Comparison of ENCODE assay signal across 30 mouse cellular contexts in genomic region chr14:11837714-11838113, GRCm38 (mm10).
A peak's percentile ranks its signal among the peaks of the same experiment; 100 is the strongest.
DNase-seq lines count a peak whose midpoint lies in the region; ATAC-seq and TF ChIP-seq lines count a peak whose summit lies in the region.
"Had no signal": no experiment of that assay in that cellular context is flagged by ENCODE, and none has a peak within 500 bp of the region (broad histone marks: within the 10 kb centered on the region; RNA-seq: fewer than 3 reads in every experiment).

No protein-coding gene starts in this region.

- peak; percentile 80 for ATAC-seq in frontal cortex, adult (ENCODE audit: low TSS enrichment)
- ATAC-seq in heart, embryonic 12.5 days (ENCODE audit: insufficient number of reproducible peaks, low FRiP score), result no peak
- ATAC-seq: activated CD4-positive, CD25-positive, alpha-beta regulatory T cell, adult 4 months; CD4-positive, CD25-positive, alpha-beta regulatory T cell, adult 4 months; forebrain, embryonic 14.5 days; Patski had no signal

- H3K9ac ChIP-seq in heart, embryonic 12.5 days, result no peak overlapping the region
- H3K9ac ChIP-seq: embryonic facial prominence, embryonic 13.5 days; embryonic facial prominence, embryonic 15.5 days; forebrain, embryonic 12.5 days had no signal

- no peak overlapping the region for H3K27ac ChIP-seq in heart, embryonic 12.5 days (ENCODE audit: poor library complexity, severe bottlenecking)
- no peak overlapping the region for H3K27ac ChIP-seq in gastrocnemius, adult 2 months
- H3K27ac ChIP-seq: embryonic facial prominence, embryonic 13.5 days; embryonic facial prominence, embryonic 15.5 days; forebrain, embryonic 10.5 days; forebrain, embryonic 12.5 days had no signal

- no peaks in the 10 kb centered on the region for H3K27me3 ChIP-seq in heart, embryonic 12.5 days (replicated peaks)
- H3K27me3 ChIP-seq: CH12.LX; embryonic facial prominence, embryonic 13.5 days; embryonic facial prominence, embryonic 15.5 days; forebrain, embryonic 12.5 days; Patski had no signal

- no peaks in the 10 kb centered on the region for H3K36me3 ChIP-seq in heart, embryonic 12.5 days
- H3K36me3 ChIP-seq: embryonic facial prominence, embryonic 13.5 days; embryonic facial prominence, embryonic 15.5 days; forebrain, embryonic 10.5 days; forebrain, embryonic 12.5 days; G1E had no signal

- peaks cover 9% of the 10 kb centered on the region; the same call in 1 of the 2 replicates for H3K4me1 ChIP-seq in heart, embryonic 12.5 days (replicated peaks)
- H3K4me1 ChIP-seq: embryonic facial prominence, embryonic 13.5 days; embryonic facial prominence, embryonic 15.5 days; forebrain, embryonic 12.5 days had no signal

- TF ChIP-seq CTCF in gastrocnemius, adult 2 months (IDR thresholded peaks at IDR 0.05), result no peak

- no peak for DNase-seq in frontal cortex, postnatal 10 days (ENCODE audit: low spot score in 2 of 2)
- peak; percentile 21 for DNase-seq in heart, adult 11 months
- DNase-seq in retina, postnatal 1 day, result peak; percentile 18
- no peak for DNase-seq in retina, embryonic 14.5 days (ENCODE audit: low spot score)
- peak; percentile 68 for DNase-seq in brain, adult 2 months (ENCODE audit: low read depth, low spot score)
- DNase-seq in gastrocnemius, adult 2 months, result no peak
- DNase-seq: adrenal gland, adult 8-10 months; adrenal gland, postnatal 14 days; adrenal gland, postnatal 36 days; B cell, adult 2 months; cerebellum, adult 11 months; cerebellum, adult 18-20 months; cerebellum, adult 8-10 months; cerebellum, adult 9-11 months; cerebellum, postnatal 14 days; cerebellum, postnatal 36 days; embryo, embryonic 11 days had no signal

- H3K4me2 ChIP-seq in heart, embryonic 12.5 days, result no peak overlapping the region
- H3K4me2 ChIP-seq: embryonic facial prominence, embryonic 13.5 days; embryonic facial prominence, embryonic 15.5 days; forebrain, embryonic 12.5 days had no signal

- intact Hi-C loops in gastrocnemius, adult 2 months (cut with DNase I), result no loop called here

- H3K4me3 ChIP-seq in heart, embryonic 12.5 days, result no peak overlapping the region
- H3K4me3 ChIP-seq in gastrocnemius, adult 2 months, result no peak overlapping the region
- H3K4me3 ChIP-seq: embryonic facial prominence, embryonic 13.5 days; embryonic facial prominence, embryonic 15.5 days; erythroblast, embryonic 14.5 days; forebrain, embryonic 10.5 days; forebrain, embryonic 12.5 days had no signal

- WGBS in heart, embryonic 12.5 days, result 89% methylated on average over 1 of the region's 1 CpGs

- H3K9me3 ChIP-seq in heart, embryonic 12.5 days (replicated peaks), result no peaks in the 10 kb centered on the region
- H3K9me3 ChIP-seq: embryonic facial prominence, embryonic 13.5 days; embryonic facial prominence, embryonic 15.5 days; forebrain, embryonic 10.5 days; forebrain, embryonic 12.5 days had no signal

Comparison
In these comparisons a context has a peak if more than half of its experiments do, and no peak if none do; other contexts are left out.
1. DNase-seq: peak in heart, adult 11 months (single experiment), retina, postnatal 1 day (single experiment) and brain, adult 2 months (single experiment); none in frontal cortex, postnatal 10 days (0 of 2), retina, embryonic 14.5 days (single experiment) and gastrocnemius, adult 2 months (single experiment).